Mouse (Mus musculus) hindbrain, postnatal 0 days (tissue): ENCODE measurements at regions not wholly inside any gene's neighbourhood (a gene's known extent, or its start where the extent isn't known, plus 50 kb on each side); places are given as distances from the start of the nearest gene placed in this dataset.

Experiments
- ATAC-seq: fragments of 200-750 bp; cut with Nextera tagmentation; 2 replicates; pipeline ENCODE4 v1.8.0; 2017; ENCODE audit warnings: mild to moderate bottlenecking, moderate TSS enrichment, moderate library complexity
- DNase-seq: peaks from one replicate; pipeline ENCODE4 v3.0.0-alpha.2; 2015; ENCODE audit warnings: low spot score
- H3K27ac ChIP-seq: fragments of 300-500 bp; sonication (generic); 2 replicates; pipeline ENCODE4 v1.5.1; 2014; ENCODE audit warnings: mild to moderate bottlenecking
- H3K27me3 ChIP-seq: fragments of 300-500 bp; sonication (generic); 2 replicates; pipeline ENCODE4 v1.6.1; 2014; ENCODE audit warnings: low read length, mixed read lengths; ENCODE audit not compliant: insufficient read depth
- H3K36me3 ChIP-seq: fragments of 300-500 bp; sonication (generic); 2 replicates; pipeline ENCODE4 v1.6.1; 2014; ENCODE audit warnings: low read length, mixed read lengths; ENCODE audit not compliant: insufficient read depth
- H3K4me1 ChIP-seq: fragments of 300-500 bp; sonication (generic); 2 replicates; pipeline ENCODE4 v1.6.1; 2014; ENCODE audit warnings: antibody characterized with exemption, low read length, mixed read lengths; ENCODE audit not compliant: insufficient read depth
- H3K4me2 ChIP-seq: fragments of 300-500 bp; sonication (generic); 2 replicates; pipeline ENCODE4 v1.6.1; 2014; ENCODE audit warnings: low read depth, mild to moderate bottlenecking, low read length, moderate library complexity, mixed read lengths
- H3K4me3 ChIP-seq: fragments of 300-500 bp; sonication (generic); 2 replicates; pipeline ENCODE4 v1.5.1; 2014; ENCODE audit warnings: low read length
- H3K9ac ChIP-seq: fragments of 300-500 bp; sonication (generic); replicated peaks from 2 replicates; pipeline ENCODE4 v1.6.1; 2014; ENCODE audit warnings: mild to moderate bottlenecking, low read length, moderate library complexity, mixed read lengths
- H3K9me3 ChIP-seq: fragments of 300-500 bp; sonication (generic); 2 replicates; pipeline ENCODE4 v1.6.1; 2016; ENCODE audit warnings: low read length, mixed read lengths
- CTCF ChIP-seq: IDR thresholded peaks from 2 replicates; pipeline ENCODE4 v1.5.1; 2016; ENCODE audit warnings: antibody characterized with exemption, control low read depth, low read depth
- WGBS: fragments of 180-500 bp; shearing (Covaris S2); extraction: QIAGEN DNeasy Blood & Tissue Kit; methylation state at CpG from one replicate; pipeline ENCODE4 v1.1.7; 2014; 5-methylcytosine and 5-hydroxymethylcytosine counted together

GRCm38 (mm10) chrX:52668679-52669078, 54.9 kb upstream of the Gpc3 start:
- H3K27ac ChIP-seq = no peak overlapping the region
- no peak for ATAC-seq

GRCm38 (mm10) chrX:52679045-52679444, 65.3 kb upstream of the Gpc3 start:
- no peak for DNase-seq

More at GRCm38 (mm10) chrX:52668679-52669078, 54.9 kb upstream of the Gpc3 start:
- WGBS = 57% methylated on average over 5 of the region's 5 CpGs
- no peak overlapping the region for H3K4me2 ChIP-seq
- H3K9me3 ChIP-seq = no peaks in the 10 kb centered on the region
- H3K27me3 ChIP-seq = no peaks in the 10 kb centered on the region
- no peaks in the 10 kb centered on the region for H3K36me3 ChIP-seq
- no peak for TF ChIP-seq CTCF
- H3K9ac ChIP-seq = no peak overlapping the region
- H3K4me3 ChIP-seq = no peak overlapping the region
- DNase-seq = peak; percentile 6
- H3K4me1 ChIP-seq = no peaks in the 10 kb centered on the region

GRCm38 (mm10) chrX:52694392-52694791, 80.6 kb upstream of the Gpc3 start:
- no peaks in the 10 kb centered on the region for H3K36me3 ChIP-seq
- DNase-seq (peak; percentile 15), ATAC-seq (no peak)
- H3K4me1 ChIP-seq = no peaks in the 10 kb centered on the region
- H3K4me3 ChIP-seq = no peak overlapping the region
- no peaks in the 10 kb centered on the region for H3K9me3 ChIP-seq
- TF ChIP-seq CTCF = peak; percentile 48
- no peak overlapping the region for H3K9ac ChIP-seq
- no peaks in the 10 kb centered on the region for H3K27me3 ChIP-seq
- H3K27ac ChIP-seq = no peak overlapping the region
- whole genome bisulfite sequencing = 58% methylated on average over 2 of the region's 2 CpGs
- no peak overlapping the region for H3K4me2 ChIP-seq

More at GRCm38 (mm10) chrX:52679045-52679444, 65.3 kb upstream of the Gpc3 start:
- WGBS = 26% methylated on average over 5 of the region's 5 CpGs
- no peak overlapping the region for H3K4me3 ChIP-seq
- H3K27me3 ChIP-seq = no peaks in the 10 kb centered on the region
- H3K9ac ChIP-seq = no peak overlapping the region
- no peaks in the 10 kb centered on the region for H3K9me3 ChIP-seq
- peak; percentile 16; the same call in 1 of the 2 replicates for TF ChIP-seq CTCF
- H3K36me3 ChIP-seq = no peaks in the 10 kb centered on the region
- H3K4me1 ChIP-seq = no peaks in the 10 kb centered on the region
- no peak for ATAC-seq
- no peak overlapping the region for H3K4me2 ChIP-seq
- H3K27ac ChIP-seq = no peak overlapping the region

GRCm38 (mm10) chrX:52699615-52700014, 85.9 kb upstream of the Gpc3 start:
- DNase-seq (no peak), ATAC-seq (no peak)
- H3K4me1 ChIP-seq = no peaks in the 10 kb centered on the region
- no peaks in the 10 kb centered on the region for H3K36me3 ChIP-seq
- no peak overlapping the region for H3K27ac ChIP-seq
- no peak overlapping the region for H3K9ac ChIP-seq
- H3K4me3 ChIP-seq = no peak overlapping the region
- no peaks in the 10 kb centered on the region for H3K9me3 ChIP-seq
- TF ChIP-seq CTCF = no peak
- no peaks in the 10 kb centered on the region for H3K27me3 ChIP-seq
- H3K4me2 ChIP-seq = no peak overlapping the region
- WGBS = 81% methylated on average over 1 of the region's 1 CpGs

- H3K27ac ChIP-seq = no peak overlapping the region
- peak; percentile 36 for DNase-seq
- ATAC-seq = no peak
- H3K9ac ChIP-seq = no peak overlapping the region
- no peaks in the 10 kb centered on the region for H3K4me1 ChIP-seq
- H3K36me3 ChIP-seq = no peaks in the 10 kb centered on the region
- TF ChIP-seq CTCF = peak; percentile 64
- no peak overlapping the region for H3K4me3 ChIP-seq
- WGBS = 38% methylated on average over 3 of the region's 3 CpGs
- H3K4me2 ChIP-seq = no peak overlapping the region
- no peaks in the 10 kb centered on the region for H3K27me3 ChIP-seq
- no peaks in the 10 kb centered on the region for H3K9me3 ChIP-seq
Observed at GRCm38 (mm10) chrX:52717495-52717894, 73.5 kb upstream of the Ccdc160 start.

GRCm38 (mm10) chrX:52738116-52738515, 52.9 kb upstream of the Ccdc160 start:
- Histone ChIP-seq H3K9ac (no peak overlapping the region), H3K27me3 (no peaks in the 10 kb centered on the region), H3K4me1 (no peaks in the 10 kb centered on the region), H3K4me3 (no peak overlapping the region), H3K4me2 (no peak overlapping the region), H3K9me3 (no peaks in the 10 kb centered on the region), H3K27ac (no peak overlapping the region), H3K36me3 (no peaks in the 10 kb centered on the region)
- DNase-seq = no peak
- 78% methylated on average over 3 of the region's 3 CpGs for WGBS
- TF ChIP-seq CTCF = no peak
- no peak for ATAC-seq
